8 mouse cellular contexts compared by ENCODE assay signal in the genomic region with DNA sequence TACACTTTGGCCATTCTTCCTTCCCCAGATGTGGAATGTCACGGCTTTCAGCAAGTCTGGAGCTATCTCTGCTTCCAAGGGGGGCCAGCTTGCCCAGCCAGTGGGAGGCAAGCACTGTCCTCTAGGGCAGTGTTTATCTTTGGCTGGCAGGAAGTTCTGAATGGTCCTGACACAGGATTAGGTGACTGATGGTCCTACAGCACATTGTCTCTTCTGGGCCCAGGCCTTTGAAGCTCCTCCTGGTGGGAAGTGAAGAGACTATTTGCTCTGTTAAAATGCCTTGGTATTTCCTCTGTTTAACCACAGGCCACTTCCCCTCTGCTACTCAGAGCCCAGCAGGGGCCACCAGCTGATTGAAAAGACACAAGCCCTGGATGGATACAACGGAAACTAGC. TPM values are rescaled to one million over a fixed set of nuclear protein-coding genes. Genes with fewer than 3 reads are reported as not detected.
DNase-seq lines count a peak whose midpoint lies in the region; ATAC-seq lines count a peak whose summit lies in the region.

No protein-coding gene starts in this region.

- H3K4me2 ChIP-seq in intestine, embryonic 16.5 days (ENCODE audit: low read depth, low read length): peak overlapping the region; percentile 26; the same call in 1 of the 2 replicates

- peaks cover 25% of the 10 kb centered on the region for H3K4me1 ChIP-seq in intestine, embryonic 16.5 days (ENCODE audit: control insufficient read depth, insufficient read depth, low read length)

- intact Hi-C loops in left cerebral cortex, postnatal 4 days (cut with DNase I): loop anchor here (5.0 kb wide), 1 partner anchor 47 kb away; no protein-coding TSS in a partner anchor

- WGBS in intestine, embryonic 16.5 days: 27% methylated on average over 2 of the region's 2 CpGs

- H3K36me3 ChIP-seq in intestine, embryonic 16.5 days (ENCODE audit: control insufficient read depth, insufficient read depth, low read length): no peaks in the 10 kb centered on the region

- peak; percentile 30 to 40 for DNase-seq in spleen, adult 18-20 months
- no peak for DNase-seq in spleen, adult 12 weeks (ENCODE audit: low spot score)
- DNase-seq in heart, adult 11 months: peak; percentile 96
- peak; percentile 63 to 80 for DNase-seq in lung, postnatal 4 days
- DNase-seq in yolk sac, embryonic 10.5 days (ENCODE audit: low spot score): peak; percentile 53
- DNase-seq in left cerebral cortex, postnatal 4 days: no peak
- no peak for DNase-seq in frontal cortex, postnatal 10 days (ENCODE audit: low spot score in 2 of 2)

- peak; percentile 23; the same call in 1 of the 2 replicates for ATAC-seq in intestine, embryonic 16.5 days

- no peak overlapping the region for H3K9ac ChIP-seq in intestine, embryonic 16.5 days (ENCODE audit: low read depth, low read length)

- H3K27ac ChIP-seq in intestine, embryonic 16.5 days (ENCODE audit: low read length): peak overlapping the region; percentile 57

- H3K9me3 ChIP-seq in intestine, embryonic 16.5 days (ENCODE audit: control insufficient read depth, low read length): no peaks in the 10 kb centered on the region

- no peak overlapping the region for H3K4me3 ChIP-seq in intestine, embryonic 16.5 days (ENCODE audit: low read length)

- H3K27me3 ChIP-seq in intestine, embryonic 16.5 days (replicated peaks; ENCODE audit: control insufficient read depth, insufficient read depth, low read length): no peaks in the 10 kb centered on the region

RNA-seq across cellular contexts. Expression of a gene that starts 6.2 kb away (rescaled TPM):
- 1.4 and 1.5 TPM in 2 replicates for polyA plus RNA-seq in intestine, embryonic 16.5 days (2015; fragmentation: Nextera tagmentation; extraction: Ambion mirVana)
- total RNA-seq in left cerebral cortex, postnatal 4 days (2021): 1 to 10 TPM; 4.7 to 5.4 TPM

RNA-seq across cellular contexts. Expression of a gene that starts 50.7 kb away (rescaled TPM):
- polyA plus RNA-seq in intestine, embryonic 16.5 days (2015; fragmentation: Nextera tagmentation; extraction: Ambion mirVana): 0.23 and 0.42 TPM in 2 replicates
- total RNA-seq in left cerebral cortex, postnatal 4 days (2021): not detected

Comparison
In these comparisons a context has a peak if more than half of its experiments do, and no peak if none do; other contexts are left out.
1. DNase-seq: peak in spleen, adult 18-20 months (2 of 2), heart, adult 11 months (single experiment), lung, postnatal 4 days (2 of 2) and yolk sac, embryonic 10.5 days (single experiment); none in spleen, adult 12 weeks (single experiment), left cerebral cortex, postnatal 4 days (single experiment) and frontal cortex, postnatal 10 days (0 of 2).